Mouse (Mus musculus): ENCODE results near the gene Tnnt2. TPM values are rescaled to one million over a fixed set of nuclear protein-coding genes. Genes with fewer than 3 reads are reported as not detected.
A peak's percentile ranks its signal among the peaks of the same experiment; 100 is the strongest.

Tnnt2 gene
- polyA plus RNA-seq, 1 experiment from 2014 or later: 0.46 TPM

DNA sequence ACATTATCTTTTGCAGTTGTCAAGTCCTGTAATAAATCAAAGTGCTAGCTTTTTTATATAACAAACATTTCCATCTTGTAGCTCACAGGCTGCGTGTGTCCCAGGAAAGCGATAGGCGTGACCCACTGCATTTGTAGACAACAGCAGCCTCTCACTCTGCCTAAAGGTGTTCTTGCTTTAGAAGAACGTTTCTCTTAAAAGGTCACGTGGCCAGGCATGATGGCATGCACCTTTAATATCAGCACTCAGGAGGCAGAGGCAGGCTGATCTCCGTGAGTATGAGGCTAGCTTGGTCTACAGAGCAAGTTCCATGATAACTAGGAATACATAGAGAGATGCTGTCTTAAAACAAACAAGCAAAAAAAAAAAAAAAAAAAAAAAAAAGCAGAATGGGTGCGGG, 22.4 kb downstream of the Tnnt2 start:
- Histone ChIP-seq H3K9me3 (replicated peaks; ENCODE audit: control insufficient read depth, low read length, poor library complexity, severe bottlenecking) (no peaks in the 10 kb centered on the region), H3K27ac (ENCODE audit: low read length) (no peak overlapping the region), H3K4me2 (ENCODE audit: low read length) (no peak overlapping the region), H3K27me3 (ENCODE audit: control insufficient read depth, insufficient read depth, low read depth, low read length) (no peaks in the 10 kb centered on the region), H3K9ac (ENCODE audit: low read depth, low read length) (no peak overlapping the region), H3K4me3 (ENCODE audit: low read depth, low read length) (no peak overlapping the region), H3K4me1 (ENCODE audit: control insufficient read depth, insufficient read depth, low read length) (no peaks in the 10 kb centered on the region), H3K36me3 (ENCODE audit: control insufficient read depth, insufficient read depth, low read length) (no peaks in the 10 kb centered on the region)
- WGBS: 92% methylated on average over 7 of the region's 7 CpGs
- ATAC-seq: no peak

DNA sequence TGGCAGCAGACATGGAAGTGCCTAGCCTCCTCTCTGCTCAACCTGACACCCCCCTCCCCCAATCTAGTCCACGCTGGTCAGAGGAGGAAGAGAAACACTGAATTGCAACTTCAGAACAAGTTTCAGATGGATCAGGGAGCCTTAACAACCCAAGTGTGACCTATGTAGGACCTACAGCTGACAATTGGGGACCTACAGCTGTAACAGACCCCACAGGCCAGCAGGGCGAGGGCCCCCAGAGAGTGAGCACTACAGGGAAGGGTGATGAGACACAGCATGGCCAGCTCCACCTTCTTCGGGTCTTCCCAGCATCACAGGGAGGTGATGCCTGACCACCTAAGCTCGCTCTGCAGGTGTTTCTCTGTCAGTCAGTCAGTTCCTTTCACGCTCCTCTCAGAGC, 24.9 kb downstream of the Tnnt2 start:
- 83% methylated on average over 5 of the region's 5 CpGs for WGBS
- Histone ChIP-seq H3K4me3 (ENCODE audit: low read depth, low read length) (no peak overlapping the region), H3K9ac (ENCODE audit: low read depth, low read length) (no peak overlapping the region), H3K4me1 (ENCODE audit: control insufficient read depth, insufficient read depth, low read length) (no peaks in the 10 kb centered on the region), H3K27ac (ENCODE audit: low read length) (no peak overlapping the region), H3K4me2 (ENCODE audit: low read length) (no peak overlapping the region), H3K36me3 (ENCODE audit: control insufficient read depth, insufficient read depth, low read length) (no peaks in the 10 kb centered on the region), H3K9me3 (replicated peaks; ENCODE audit: control insufficient read depth, low read length, poor library complexity, severe bottlenecking) (no peaks in the 10 kb centered on the region), H3K27me3 (ENCODE audit: control insufficient read depth, insufficient read depth, low read depth, low read length) (no peaks in the 10 kb centered on the region)
- no peak for ATAC-seq

DNA sequence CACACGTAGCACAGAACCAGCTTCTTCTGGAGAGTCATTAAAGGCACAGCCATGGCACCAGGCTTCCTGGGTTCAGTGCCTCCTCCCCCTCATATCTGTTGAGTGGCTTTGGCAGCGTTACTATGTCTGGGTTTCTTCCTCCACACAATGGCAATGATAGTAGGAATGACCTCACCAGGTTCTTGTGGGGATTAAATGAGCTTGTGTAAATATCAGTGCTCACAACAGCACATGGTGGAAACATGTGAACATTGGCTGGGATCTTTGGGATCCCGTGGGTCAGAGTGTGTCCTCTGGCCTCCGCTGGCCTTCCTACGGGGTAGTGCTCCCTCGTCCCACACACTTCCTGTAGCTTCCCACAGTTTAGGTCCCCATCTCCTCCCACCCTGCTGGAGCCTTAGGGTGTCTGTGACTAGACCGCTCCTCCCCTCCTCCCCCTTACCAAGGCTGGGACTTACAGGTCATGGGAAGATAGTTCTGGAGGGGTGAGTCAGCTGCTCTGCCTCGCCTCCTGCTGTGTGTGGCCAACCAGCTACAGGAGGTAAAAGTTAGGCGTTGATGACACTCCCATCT, 25.9 kb downstream of the Tnnt2 start:
- WGBS: 78% methylated on average over 9 of the region's 9 CpGs
- no peak overlapping the region for H3K27ac ChIP-seq (ENCODE audit: low read length)
- ATAC-seq: no peak
- no peak overlapping the region for H3K4me2 ChIP-seq (ENCODE audit: low read length)
- H3K4me3 ChIP-seq (ENCODE audit: low read depth, low read length): no peak overlapping the region
- no peaks in the 10 kb centered on the region for H3K27me3 ChIP-seq (ENCODE audit: control insufficient read depth, insufficient read depth, low read depth, low read length)
- H3K4me1 ChIP-seq (ENCODE audit: control insufficient read depth, insufficient read depth, low read length): no peaks in the 10 kb centered on the region
- no peaks in the 10 kb centered on the region for H3K36me3 ChIP-seq (ENCODE audit: control insufficient read depth, insufficient read depth, low read length)
- H3K9ac ChIP-seq (ENCODE audit: low read depth, low read length): no peak overlapping the region
- H3K9me3 ChIP-seq (replicated peaks; ENCODE audit: control insufficient read depth, low read length, poor library complexity, severe bottlenecking): no peaks in the 10 kb centered on the region

DNA sequence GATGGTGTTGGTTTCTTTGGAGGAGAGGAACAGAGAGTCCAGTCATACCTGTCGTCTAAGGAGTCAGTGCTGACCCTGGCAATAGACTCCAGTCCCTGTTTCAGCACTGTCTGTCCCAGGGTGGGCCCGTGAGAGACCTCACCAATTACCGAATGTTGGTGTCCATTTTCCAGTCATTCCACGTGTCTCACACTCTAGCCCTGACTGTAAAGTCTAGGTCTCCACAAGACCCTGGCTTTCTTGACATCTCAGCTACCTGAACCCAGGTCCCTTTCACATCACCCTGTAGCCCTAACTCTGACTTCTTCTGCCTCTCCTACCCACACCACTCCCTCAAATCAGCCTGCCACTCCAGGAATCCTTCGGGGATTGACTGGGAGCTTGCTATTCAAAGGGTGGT, 26.4 kb downstream of the Tnnt2 start:
- Histone ChIP-seq H3K36me3 (ENCODE audit: control insufficient read depth, insufficient read depth, low read length) (no peaks in the 10 kb centered on the region), H3K9ac (ENCODE audit: low read depth, low read length) (no peak overlapping the region), H3K4me2 (ENCODE audit: low read length) (no peak overlapping the region), H3K27me3 (ENCODE audit: control insufficient read depth, insufficient read depth, low read depth, low read length) (no peaks in the 10 kb centered on the region), H3K4me3 (ENCODE audit: low read depth, low read length) (no peak overlapping the region), H3K4me1 (ENCODE audit: control insufficient read depth, insufficient read depth, low read length) (no peaks in the 10 kb centered on the region), H3K27ac (ENCODE audit: low read length) (no peak overlapping the region), H3K9me3 (replicated peaks; ENCODE audit: control insufficient read depth, low read length, poor library complexity, severe bottlenecking) (no peaks in the 10 kb centered on the region)
- 85% methylated on average over 5 of the region's 5 CpGs for WGBS
- ATAC-seq: no peak

DNA sequence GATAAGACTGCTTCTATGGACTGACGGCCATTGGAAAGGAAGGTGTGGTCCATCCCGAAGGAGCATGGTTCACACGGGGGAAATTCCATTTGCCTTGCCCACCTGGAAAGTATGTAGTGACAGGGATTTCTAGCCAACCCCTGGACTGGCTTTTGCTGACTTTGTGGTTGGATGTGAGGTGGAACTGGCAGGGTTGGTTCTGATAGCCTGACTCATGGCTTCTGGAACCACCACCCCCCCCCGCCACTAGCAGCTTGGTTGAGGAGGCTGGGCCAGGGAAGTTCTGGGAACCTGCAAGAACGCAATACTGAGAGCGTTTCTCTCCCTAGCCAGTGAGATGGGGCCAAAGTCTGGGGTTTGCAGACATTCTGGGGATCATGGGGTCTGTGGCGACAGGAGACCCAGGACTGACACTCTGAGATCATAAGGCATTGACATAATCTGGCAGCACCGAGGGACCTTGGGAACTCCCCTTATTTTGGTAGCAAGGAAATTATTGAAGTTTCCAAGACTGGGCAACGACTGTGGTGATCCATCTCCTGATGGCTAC, 27.7 kb downstream of the Tnnt2 start:
- no peak overlapping the region for H3K9ac ChIP-seq (ENCODE audit: low read depth, low read length)
- H3K27ac ChIP-seq (ENCODE audit: low read length): no peak overlapping the region
- H3K27me3 ChIP-seq (ENCODE audit: control insufficient read depth, insufficient read depth, low read depth, low read length): no peaks in the 10 kb centered on the region
- no peak overlapping the region for H3K4me2 ChIP-seq (ENCODE audit: low read length)
- no peak for ATAC-seq
- H3K36me3 ChIP-seq (ENCODE audit: control insufficient read depth, insufficient read depth, low read length): no peaks in the 10 kb centered on the region
- no peaks in the 10 kb centered on the region for H3K9me3 ChIP-seq (replicated peaks; ENCODE audit: control insufficient read depth, low read length, poor library complexity, severe bottlenecking)
- H3K4me1 ChIP-seq (ENCODE audit: control insufficient read depth, insufficient read depth, low read length): no peaks in the 10 kb centered on the region
- H3K4me3 ChIP-seq (ENCODE audit: low read depth, low read length): no peak overlapping the region
- 87% methylated on average over 9 of the region's 9 CpGs for WGBS

DNA sequence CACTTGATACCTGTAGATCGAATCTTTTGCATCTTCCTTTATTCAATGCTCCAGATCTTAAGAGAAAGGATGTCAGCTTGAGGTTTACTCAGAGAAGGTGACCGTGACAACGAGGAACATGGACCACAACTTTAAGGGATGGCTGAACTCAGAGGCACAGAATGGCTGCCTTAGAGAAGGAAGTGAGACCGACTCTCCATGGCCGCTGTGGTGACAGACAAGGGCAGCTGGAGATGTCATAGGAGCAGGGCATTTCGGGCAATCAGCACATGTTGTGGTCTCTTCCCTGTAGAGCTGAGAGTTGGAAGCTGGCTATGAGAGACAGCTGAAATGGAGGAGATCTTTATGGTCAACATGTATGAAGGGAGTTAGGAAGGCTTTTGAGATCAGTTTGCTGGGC, 28.7 kb downstream of the Tnnt2 start:
- Histone ChIP-seq H3K27me3 (ENCODE audit: control insufficient read depth, insufficient read depth, low read depth, low read length) (no peaks in the 10 kb centered on the region), H3K9me3 (replicated peaks; ENCODE audit: control insufficient read depth, low read length, poor library complexity, severe bottlenecking) (no peaks in the 10 kb centered on the region), H3K4me3 (ENCODE audit: low read depth, low read length) (no peak overlapping the region), H3K4me1 (ENCODE audit: control insufficient read depth, insufficient read depth, low read length) (no peaks in the 10 kb centered on the region), H3K4me2 (ENCODE audit: low read length) (no peak overlapping the region), H3K36me3 (ENCODE audit: control insufficient read depth, insufficient read depth, low read length) (no peaks in the 10 kb centered on the region), H3K9ac (ENCODE audit: low read depth, low read length) (no peak overlapping the region), H3K27ac (ENCODE audit: low read length) (no peak overlapping the region)
- WGBS: 92% methylated on average over 6 of the region's 6 CpGs
- ATAC-seq: no peak

DNA sequence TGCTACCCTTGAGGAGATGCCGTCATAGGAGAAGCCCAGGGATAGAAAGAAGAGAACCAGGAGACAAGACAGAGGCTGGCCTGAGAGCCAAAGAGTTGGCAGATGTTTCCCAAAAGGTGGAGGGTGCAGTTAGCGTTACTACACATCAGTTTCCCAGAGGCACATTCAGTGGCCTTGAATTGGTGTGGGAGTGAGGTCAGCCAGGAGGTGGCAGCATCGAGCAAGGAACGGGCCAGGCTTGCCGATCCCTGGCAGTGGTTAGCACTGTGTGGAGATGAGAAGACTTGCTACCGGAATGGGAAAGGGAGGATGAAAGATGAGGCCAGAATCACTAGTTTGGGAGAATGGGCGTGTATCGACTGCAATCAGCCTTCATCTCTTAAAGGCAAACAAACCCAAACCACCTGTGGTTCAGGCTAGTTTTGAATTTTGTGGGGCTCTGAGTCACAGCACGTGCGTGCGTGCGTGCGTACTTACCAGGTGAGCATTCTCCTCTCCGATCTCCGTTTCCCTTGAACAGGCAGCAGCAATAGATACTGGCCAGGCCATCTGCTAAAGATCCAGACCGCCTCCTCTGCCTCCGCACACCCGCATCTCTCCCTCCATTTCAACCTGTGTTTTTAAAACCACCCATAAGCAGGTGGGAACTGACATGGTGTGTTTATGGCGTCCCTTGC, 29.5 kb downstream of the Tnnt2 start:
- no peak overlapping the region for H3K9ac ChIP-seq (ENCODE audit: low read depth, low read length)
- H3K36me3 ChIP-seq (ENCODE audit: control insufficient read depth, insufficient read depth, low read length): no peaks in the 10 kb centered on the region
- WGBS: 52% methylated on average over 19 of the region's 19 CpGs
- peak; percentile 87 for ATAC-seq
- H3K4me1 ChIP-seq (ENCODE audit: control insufficient read depth, insufficient read depth, low read length): no peaks in the 10 kb centered on the region
- no peaks in the 10 kb centered on the region for H3K9me3 ChIP-seq (replicated peaks; ENCODE audit: control insufficient read depth, low read length, poor library complexity, severe bottlenecking)
- H3K27me3 ChIP-seq (ENCODE audit: control insufficient read depth, insufficient read depth, low read depth, low read length): no peaks in the 10 kb centered on the region
- no peak overlapping the region for H3K27ac ChIP-seq (ENCODE audit: low read length)
- no peak overlapping the region for H3K4me3 ChIP-seq (ENCODE audit: low read depth, low read length)
- no peak overlapping the region for H3K4me2 ChIP-seq (ENCODE audit: low read length)

DNA sequence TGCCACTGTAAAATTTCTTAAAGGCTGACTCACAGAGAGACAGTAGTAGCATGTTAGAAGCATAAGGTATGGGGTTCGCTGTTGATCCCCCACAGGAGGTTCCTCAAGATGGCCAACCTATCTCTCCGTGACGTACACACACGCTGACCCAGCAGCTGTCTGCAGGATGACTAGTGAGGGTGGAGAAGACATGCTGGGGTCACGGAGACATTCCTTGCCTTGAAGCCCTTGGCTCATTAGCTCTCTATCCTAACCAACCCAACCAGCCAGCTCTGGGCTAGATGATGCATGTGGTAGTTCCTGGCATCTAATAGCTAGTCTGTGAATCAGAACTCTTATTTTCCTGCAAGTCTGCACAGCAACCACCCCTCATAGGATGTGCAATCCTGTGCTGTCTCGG, 32.4 kb downstream of the Tnnt2 start:
- Histone ChIP-seq H3K27me3 (ENCODE audit: control insufficient read depth, insufficient read depth, low read depth, low read length) (no peaks in the 10 kb centered on the region), H3K9ac (ENCODE audit: low read depth, low read length) (no peak overlapping the region), H3K27ac (ENCODE audit: low read length) (no peak overlapping the region), H3K9me3 (replicated peaks; ENCODE audit: control insufficient read depth, low read length, poor library complexity, severe bottlenecking) (no peaks in the 10 kb centered on the region), H3K36me3 (ENCODE audit: control insufficient read depth, insufficient read depth, low read length) (no peaks in the 10 kb centered on the region), H3K4me2 (ENCODE audit: low read length) (no peak overlapping the region), H3K4me3 (ENCODE audit: low read depth, low read length) (no peak overlapping the region), H3K4me1 (ENCODE audit: control insufficient read depth, insufficient read depth, low read length) (no peaks in the 10 kb centered on the region)
- 96% methylated on average over 6 of the region's 6 CpGs for WGBS
- no peak for ATAC-seq

DNA sequence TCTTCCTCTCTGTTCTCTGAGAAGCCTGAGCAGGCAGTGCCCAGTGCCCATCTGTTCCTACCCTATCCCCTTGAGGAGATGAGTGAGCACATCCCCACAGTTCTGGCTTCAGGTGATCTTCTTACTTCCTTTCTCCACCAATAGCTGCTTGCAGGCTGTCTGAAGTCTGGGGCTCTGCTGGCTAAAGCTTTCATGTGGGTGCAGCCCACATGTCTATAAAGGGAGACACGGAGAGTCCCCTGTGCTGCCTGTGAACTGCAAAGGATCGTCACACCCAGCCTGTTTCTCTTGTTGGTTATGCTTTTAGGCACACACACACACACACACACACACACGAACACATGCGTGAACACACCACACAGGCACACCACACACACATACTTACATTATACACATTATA, 36.8 kb downstream of the Tnnt2 start:
- 85% methylated on average over 4 of the region's 4 CpGs for WGBS
- no peak overlapping the region for H3K9ac ChIP-seq (ENCODE audit: low read depth, low read length)
- H3K4me3 ChIP-seq (ENCODE audit: low read depth, low read length): no peak overlapping the region
- no peak for ATAC-seq
- no peaks in the 10 kb centered on the region for H3K27me3 ChIP-seq (ENCODE audit: control insufficient read depth, insufficient read depth, low read depth, low read length)
- no peaks in the 10 kb centered on the region for H3K4me1 ChIP-seq (ENCODE audit: control insufficient read depth, insufficient read depth, low read length)
- H3K4me2 ChIP-seq (ENCODE audit: low read length): no peak overlapping the region
- no peaks in the 10 kb centered on the region for H3K36me3 ChIP-seq (ENCODE audit: control insufficient read depth, insufficient read depth, low read length)
- H3K27ac ChIP-seq (ENCODE audit: low read length): no peak overlapping the region
- H3K9me3 ChIP-seq (replicated peaks; ENCODE audit: control insufficient read depth, low read length, poor library complexity, severe bottlenecking): no peaks in the 10 kb centered on the region
